In genomic region chr14:62292488-62293339, GRCm38 (mm10) we compare ENCODE assay signal across 7 mouse cellular contexts. TPM values are rescaled to one million over a fixed set of nuclear protein-coding genes. Genes with fewer than 3 reads are reported as not detected.
DNase-seq lines count a peak whose midpoint lies in the region; ATAC-seq lines count a peak whose summit lies in the region.

TSS of gene Rnaseh2b (plus strand) at chr14:62292589.
TSS of gene Dleu7 (minus strand) at chr14:62293047.

- H3K4me1 ChIP-seq in forebrain, embryonic 14.5 days (ENCODE audit: control insufficient read depth, insufficient read depth, low read length) = peaks cover 3% of the 10 kb centered on the region; the same call in 1 of the 2 replicates
- H3K4me1 ChIP-seq in hindbrain, embryonic 13.5 days (replicated peaks) = peaks cover 14% of the 10 kb centered on the region
- peaks cover 6% of the 10 kb centered on the region; the same call in 1 of the 2 replicates for H3K4me1 ChIP-seq in stomach, embryonic 16.5 days (ENCODE audit: control insufficient read depth, insufficient read depth, low read length)

- no peaks in the 10 kb centered on the region for H3K9me3 ChIP-seq in forebrain, embryonic 14.5 days (replicated peaks; ENCODE audit: control insufficient read depth, low read length)
- H3K9me3 ChIP-seq in hindbrain, embryonic 13.5 days = no peaks in the 10 kb centered on the region
- H3K9me3 ChIP-seq in stomach, embryonic 16.5 days (replicated peaks; ENCODE audit: control insufficient read depth, low read length) = no peaks in the 10 kb centered on the region

- peak within 1 kb of the TSS; percentile 98 for H3K4me2 ChIP-seq in forebrain, embryonic 14.5 days (ENCODE audit: low read length)
- H3K4me2 ChIP-seq in hindbrain, embryonic 13.5 days = peak within 1 kb of the TSS; percentile 98
- H3K4me2 ChIP-seq in stomach, embryonic 16.5 days (ENCODE audit: low read depth, low read length) = peak within 1 kb of the TSS; percentile 99

- WGBS in forebrain, embryonic 14.5 days = under 1% methylated on average over 52 of the region's 60 CpGs
- WGBS in hindbrain, embryonic 13.5 days = under 1% methylated on average over 59 of the region's 60 CpGs
- WGBS in stomach, embryonic 16.5 days = under 1% methylated on average over 60 of the region's 60 CpGs

- H3K36me3 ChIP-seq in forebrain, embryonic 14.5 days (ENCODE audit: control insufficient read depth, insufficient read depth, low read length) = no peaks in the 10 kb centered on the region
- no peaks in the 10 kb centered on the region for H3K36me3 ChIP-seq in hindbrain, embryonic 13.5 days
- no peaks in the 10 kb centered on the region for H3K36me3 ChIP-seq in stomach, embryonic 16.5 days (ENCODE audit: control insufficient read depth, insufficient read depth, low read length)

- peak within 1 kb of the TSS; percentile 68; the same call in 1 of the 2 replicates for H3K27ac ChIP-seq in forebrain, embryonic 14.5 days (ENCODE audit: low read depth, low read length)
- peak within 1 kb of the TSS; percentile 35; the same call in 1 of the 2 replicates for H3K27ac ChIP-seq in hindbrain, embryonic 13.5 days
- H3K27ac ChIP-seq in stomach, embryonic 16.5 days (ENCODE audit: low read length) = no peak within 1 kb of the TSS

- ATAC-seq in cerebellum, adult (ENCODE audit: insufficient number of reproducible peaks, low FRiP score, low TSS enrichment) = peak; percentile 56; the same call in 1 of the 2 replicates
- ATAC-seq in forebrain, embryonic 14.5 days = peak; percentile 89
- ATAC-seq in hindbrain, embryonic 13.5 days (ENCODE audit: low FRiP score) = peak; percentile 92
- ATAC-seq in stomach, embryonic 16.5 days (ENCODE audit: insufficient read depth, low FRiP score) = peak; percentile 47; the same call in 1 of the 2 replicates

- H3K4me3 ChIP-seq in forebrain, embryonic 14.5 days (ENCODE audit: low read depth, low read length) = peak within 1 kb of the TSS; percentile 61
- H3K4me3 ChIP-seq in hindbrain, embryonic 13.5 days = peak within 1 kb of the TSS; percentile 61
- peak within 1 kb of the TSS; percentile 49 for H3K4me3 ChIP-seq in stomach, embryonic 16.5 days (replicated peaks; ENCODE audit: low read length)

- H3K9ac ChIP-seq in forebrain, embryonic 14.5 days (ENCODE audit: low read length) = peak within 1 kb of the TSS; percentile 88
- peak within 1 kb of the TSS; percentile 84 for H3K9ac ChIP-seq in hindbrain, embryonic 13.5 days
- peak within 1 kb of the TSS; percentile 75 for H3K9ac ChIP-seq in stomach, embryonic 16.5 days (ENCODE audit: low read length)

- DNase-seq in T-cell, adult 2 months (ENCODE audit: low spot score) = peak; percentile 15
- peak; percentile 72 for DNase-seq in forebrain, embryonic 14.5 days (ENCODE audit: low spot score)
- peak; percentile 11 to 20 for DNase-seq in layer of hippocampus, postnatal 25 days (ENCODE audit: extremely low spot score in 1 of 2, low spot score in 1 of 2)
- peak; percentile 84 for DNase-seq in mesoderm, embryonic 11.5 days (ENCODE audit: low read depth, low spot score)

- H3K27me3 ChIP-seq in forebrain, embryonic 14.5 days (replicated peaks; ENCODE audit: control insufficient read depth, insufficient read depth, low read length) = no peaks in the 10 kb centered on the region
- H3K27me3 ChIP-seq in hindbrain, embryonic 13.5 days = 0 out of 2 replicates have a peak, but pooled peaks cover 14% of the 10 kb centered on the region
- no peaks in the 10 kb centered on the region for H3K27me3 ChIP-seq in stomach, embryonic 16.5 days (ENCODE audit: control insufficient read depth, insufficient read depth, low read length)

RNA-seq across cellular contexts. Expression of gene Rnaseh2b, which starts in this region (rescaled TPM):
- polyA plus RNA-seq in forebrain, embryonic 14.5 days (2014; fragmentation: Nextera tagmentation; extraction: Ambion mirVana) = 79.6 and 82.6 TPM in 2 replicates
- 31.7 and 37.0 TPM in 2 replicates for polyA plus RNA-seq in hindbrain, embryonic 13.5 days (2015; fragmentation: Nextera tagmentation; extraction: Ambion mirVana)
- 10 to 100 TPM; 10.1 to 14.1 TPM for total RNA-seq in layer of hippocampus, postnatal 25 days (2021)
- 43.7 and 46.6 TPM in 2 replicates for polyA plus RNA-seq in stomach, embryonic 16.5 days (2015; fragmentation: Nextera tagmentation; extraction: Ambion mirVana)

RNA-seq across cellular contexts. Expression of gene Dleu7, which starts in this region (rescaled TPM):
- 24.3 and 28.2 TPM in 2 replicates for polyA plus RNA-seq in forebrain, embryonic 14.5 days (2014; fragmentation: Nextera tagmentation; extraction: Ambion mirVana)
- 6.0 and 7.0 TPM in 2 replicates for polyA plus RNA-seq in hindbrain, embryonic 13.5 days (2015; fragmentation: Nextera tagmentation; extraction: Ambion mirVana)
- total RNA-seq in layer of hippocampus, postnatal 25 days (2021) = 1 to 10 TPM; 5.6 to 7.5 TPM
- polyA plus RNA-seq in stomach, embryonic 16.5 days (2015; fragmentation: Nextera tagmentation; extraction: Ambion mirVana) = 0.29 and 0.36 TPM in 2 replicates

Comparison
In these comparisons a context has a peak if more than half of its experiments do, and no peak if none do; other contexts are left out.
1. DNase-seq: peak in every context shown above with its lines; median percentile 84 in mesoderm, embryonic 11.5 days; 72 in forebrain, embryonic 14.5 days; 16 in layer of hippocampus, postnatal 25 days; 15 in T-cell, adult 2 months.